Mouse (Mus musculus): ENCODE measurements around the gene Pnmt.

Pnmt gene

DNA sequence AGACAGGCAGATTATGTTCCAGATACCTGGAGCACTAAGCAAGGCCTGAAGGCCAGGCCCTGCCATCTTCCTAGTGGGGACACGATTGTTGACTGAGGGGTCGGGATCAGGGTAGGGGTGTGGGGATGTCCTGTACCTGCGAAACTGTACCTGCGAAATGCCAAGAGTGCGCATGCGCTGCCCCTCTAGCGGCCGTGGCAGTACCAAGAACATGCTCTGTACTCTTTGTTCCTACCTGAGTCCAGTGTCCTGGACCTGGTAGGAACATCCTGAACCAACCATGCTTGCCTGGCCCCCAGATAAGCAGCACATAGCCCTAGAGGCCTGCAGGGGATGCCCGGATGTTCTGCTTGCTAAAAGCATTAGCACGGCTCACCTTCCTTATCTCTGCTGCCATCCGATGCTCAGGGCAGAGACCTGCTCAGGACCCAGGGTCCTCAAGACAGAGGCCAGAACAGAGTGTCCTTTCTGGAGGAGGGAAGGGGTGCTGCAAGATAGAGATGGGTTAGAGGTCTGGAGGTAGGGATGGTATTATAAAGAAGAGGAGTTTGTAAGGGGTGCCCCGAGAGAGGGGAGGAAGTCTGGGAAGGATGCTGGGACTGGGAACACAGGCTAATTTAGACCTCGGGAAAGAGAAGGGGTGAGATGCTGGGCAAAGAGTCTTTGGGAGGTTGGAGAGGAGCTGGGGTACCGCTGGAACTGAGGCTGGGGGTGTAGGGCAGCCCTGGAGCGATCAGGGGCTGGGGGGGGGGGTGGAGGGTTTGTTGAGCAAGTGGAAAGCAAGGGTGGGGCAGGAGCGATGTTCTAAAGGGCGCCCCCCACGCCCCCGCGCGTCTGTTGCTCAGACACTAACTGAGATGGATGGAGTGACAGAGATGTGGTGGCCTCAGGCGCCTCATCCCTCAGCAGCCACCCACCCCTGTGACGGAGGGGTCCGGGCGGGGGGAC, at the start of gene Pnmt:
TSS of gene Pnmt (plus strand) at position 813 of the 948 bp plus-strand sequence.
- 63% methylated on average over 23 of the region's 25 CpGs for WGBS

DNA sequence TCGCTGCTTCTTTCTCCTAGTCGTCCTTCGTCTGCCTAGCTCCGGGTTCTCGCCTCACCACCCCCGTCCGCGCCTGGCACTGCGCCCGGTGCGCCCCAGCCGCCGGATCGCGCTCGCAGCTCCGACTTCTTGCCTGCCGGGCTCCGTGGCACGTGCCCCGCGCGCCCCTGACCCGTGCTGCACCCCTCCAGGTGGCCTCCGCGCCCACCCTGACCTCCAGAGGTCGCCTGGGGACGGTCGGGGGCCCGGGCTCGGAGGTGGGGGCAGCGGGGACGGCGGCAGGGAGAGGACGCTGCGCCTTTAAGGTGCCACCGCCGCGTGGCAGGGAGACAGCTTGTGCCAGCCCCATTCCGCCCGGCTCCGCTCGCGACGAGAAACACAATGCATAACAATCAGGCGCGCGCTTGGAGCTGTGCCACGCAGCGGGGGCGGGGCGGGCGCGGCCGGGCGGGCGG, 47.7 kb upstream of the Pnmt start:
- under 1% methylated on average over 48 of the region's 57 CpGs for WGBS

DNA sequence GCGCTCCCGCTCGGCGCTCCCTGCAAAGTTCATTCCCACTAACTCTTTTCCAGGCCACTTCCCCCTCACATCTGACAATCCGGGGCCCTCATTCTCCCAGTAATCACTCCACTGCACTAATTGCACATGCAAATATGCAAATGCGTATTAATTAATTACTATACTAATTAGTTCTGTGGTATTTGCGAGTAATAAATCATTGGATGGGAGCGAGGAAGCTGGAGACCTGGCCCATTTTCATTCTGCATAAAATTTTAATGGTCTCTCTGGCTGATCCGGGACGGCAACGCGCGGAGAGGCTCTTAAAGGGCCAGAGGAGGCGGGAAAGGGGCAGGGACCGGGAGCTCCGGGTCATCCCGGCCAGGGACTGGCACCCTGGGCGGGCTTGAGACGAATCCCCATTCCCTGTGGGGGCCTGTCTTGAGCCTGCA, 47.2 kb upstream of the Pnmt start:
- WGBS: 2% methylated on average over 19 of the region's 19 CpGs

DNA sequence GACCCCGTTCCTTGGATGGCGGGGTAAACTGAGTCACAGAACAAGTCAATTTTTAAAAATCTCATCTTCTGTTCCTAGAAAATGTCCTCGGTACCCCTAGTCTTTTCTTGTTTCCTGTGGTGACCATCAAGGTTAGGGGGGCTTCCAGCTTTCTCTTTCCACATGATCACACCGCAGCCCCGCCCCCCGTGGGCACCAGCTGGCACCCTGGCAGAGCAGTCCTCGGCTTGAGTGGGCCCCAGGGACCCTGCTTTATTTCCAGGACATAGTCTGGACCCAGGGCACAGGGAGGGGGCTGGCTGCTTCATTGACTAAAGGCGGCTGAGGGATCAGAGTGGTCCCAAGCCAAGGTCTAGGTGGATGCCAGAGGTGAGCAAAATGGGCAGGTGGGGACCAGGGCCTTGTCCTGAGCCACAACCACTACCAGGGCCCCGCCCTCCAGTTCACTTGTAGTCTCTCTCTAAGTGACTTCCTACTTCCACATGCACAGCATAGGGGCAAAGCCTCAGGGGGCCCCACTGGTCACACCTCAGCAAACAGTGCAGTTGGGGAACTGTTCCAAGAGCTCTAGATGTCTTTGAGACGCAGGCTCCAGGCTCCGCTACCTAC, 46.5 kb upstream of the Pnmt start:
- WGBS: 33% methylated on average over 11 of the region's 11 CpGs

DNA sequence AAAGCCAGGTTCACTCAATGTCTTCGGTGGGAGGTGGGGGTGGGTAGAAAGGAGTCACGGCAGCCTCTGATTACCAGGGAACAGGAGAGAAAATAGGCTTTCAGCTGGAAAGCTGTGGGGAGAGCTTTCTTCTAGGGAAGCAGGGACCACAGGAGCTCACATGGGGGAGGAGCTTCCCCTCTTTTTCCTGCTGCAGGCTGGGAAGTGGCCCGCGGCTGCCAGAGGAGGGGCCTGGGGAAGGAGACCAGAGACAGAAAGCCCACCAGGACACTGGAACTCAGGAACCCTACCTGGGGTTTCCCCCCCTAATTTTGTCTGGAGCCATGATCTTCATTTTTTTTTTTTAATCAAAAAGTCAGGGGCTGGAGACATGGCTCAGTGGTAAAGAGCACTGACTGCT, 45.7 kb upstream of the Pnmt start:
- 24% methylated on average over 4 of the region's 4 CpGs for WGBS

DNA sequence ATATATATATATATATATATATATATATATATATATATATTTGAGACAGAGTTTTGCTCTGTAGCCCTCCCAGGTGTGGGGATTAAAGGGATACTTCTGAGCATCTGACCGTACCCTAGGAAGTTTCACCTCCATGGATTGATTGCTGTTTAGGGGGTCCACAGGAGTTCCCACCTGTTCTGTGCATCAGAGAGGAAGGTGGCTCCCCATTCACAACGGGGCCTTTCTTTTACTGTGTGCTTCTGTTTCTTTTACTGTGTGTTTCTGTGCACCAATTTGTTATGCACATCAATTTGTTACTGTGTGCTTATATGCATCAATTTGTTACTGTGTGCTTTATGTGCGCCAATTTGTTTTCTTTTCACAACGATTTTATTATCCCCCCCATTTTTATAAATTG, 45.1 kb upstream of the Pnmt start:
- WGBS: 62% methylated on average over 4 of the region's 4 CpGs

GRCm38 (mm10) chr11:98342000-98342945, 44.0 kb upstream of the Pnmt start:
- 1% methylated on average over 29 of the region's 29 CpGs for WGBS

DNA sequence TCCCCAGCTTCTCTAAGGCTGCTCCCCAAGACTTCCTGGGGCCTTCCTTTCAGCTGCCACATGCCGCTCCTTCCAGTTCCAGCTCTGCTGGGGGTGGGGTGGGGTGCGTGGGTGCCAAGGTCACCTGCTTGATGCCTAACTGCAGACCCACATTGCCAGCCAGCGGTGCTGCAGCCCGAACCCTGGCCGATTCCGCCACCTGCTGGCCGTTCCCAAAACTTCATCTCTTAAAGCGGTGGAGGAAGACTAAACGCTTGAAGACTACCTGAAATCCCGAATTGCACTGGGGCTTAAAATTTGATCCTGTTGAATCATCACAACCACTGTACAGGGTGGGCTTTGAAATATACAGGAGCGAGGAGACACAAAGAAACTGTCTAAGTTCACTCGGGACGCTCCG, 41.0 kb upstream of the Pnmt start:
- 1% methylated on average over 14 of the region's 14 CpGs for WGBS

DNA sequence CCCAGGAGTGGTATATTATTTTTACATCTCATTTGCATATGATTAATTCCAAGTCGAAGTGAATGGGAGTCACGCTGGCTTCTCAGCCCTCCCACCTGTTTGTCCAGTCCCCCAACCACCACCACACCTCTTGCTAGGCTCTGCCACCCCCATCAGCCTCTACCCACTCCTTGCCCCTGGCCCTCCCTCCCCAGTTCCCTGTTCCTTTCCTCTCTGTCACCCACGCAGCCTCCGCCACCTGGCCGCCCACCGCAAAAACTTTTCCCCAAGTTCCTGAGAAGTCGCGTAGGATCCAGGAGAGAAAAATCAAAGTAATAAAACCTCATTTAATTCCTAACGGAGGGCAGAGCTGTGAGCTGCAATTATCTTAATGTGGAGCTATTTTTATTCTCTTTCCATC, 40.1 kb upstream of the Pnmt start:
- 14% methylated on average over 9 of the region's 9 CpGs for WGBS

GRCm38 (mm10) chr11:98347385-98348082, 38.7 kb upstream of the Pnmt start:
- WGBS: 15% methylated on average over 12 of the region's 12 CpGs

- WGBS: 1% methylated on average over 55 of the region's 55 CpGs
These were observed 37.9 kb upstream of the Pnmt start, which contains the start of gene Ppp1r1b for GRCm38 (mm10) chr11:98348083-98348961. Gene Ppp1r1b, plus strand, starts transcription at chr11:98348404.

DNA sequence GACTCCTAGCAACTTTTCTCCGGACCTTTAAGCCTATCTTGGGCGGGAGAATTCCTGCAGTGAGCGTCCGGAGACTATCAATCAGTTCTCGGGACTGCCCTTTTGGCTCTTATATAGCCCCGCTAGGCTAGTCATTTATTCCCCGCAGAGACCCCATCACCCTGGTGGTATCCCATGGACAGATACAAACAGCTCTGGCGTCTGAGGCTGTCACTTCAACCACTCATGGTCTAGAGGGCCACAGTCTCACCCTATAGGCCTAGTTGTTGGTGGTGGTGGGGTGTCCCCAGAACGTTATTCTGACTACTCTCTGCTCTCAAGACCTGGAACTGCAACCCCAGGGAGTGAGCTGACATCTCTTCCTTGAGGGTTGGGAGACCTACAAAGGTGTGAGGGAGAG, 36.9 kb upstream of the Pnmt start:
- 41% methylated on average over 9 of the region's 9 CpGs for WGBS

DNA sequence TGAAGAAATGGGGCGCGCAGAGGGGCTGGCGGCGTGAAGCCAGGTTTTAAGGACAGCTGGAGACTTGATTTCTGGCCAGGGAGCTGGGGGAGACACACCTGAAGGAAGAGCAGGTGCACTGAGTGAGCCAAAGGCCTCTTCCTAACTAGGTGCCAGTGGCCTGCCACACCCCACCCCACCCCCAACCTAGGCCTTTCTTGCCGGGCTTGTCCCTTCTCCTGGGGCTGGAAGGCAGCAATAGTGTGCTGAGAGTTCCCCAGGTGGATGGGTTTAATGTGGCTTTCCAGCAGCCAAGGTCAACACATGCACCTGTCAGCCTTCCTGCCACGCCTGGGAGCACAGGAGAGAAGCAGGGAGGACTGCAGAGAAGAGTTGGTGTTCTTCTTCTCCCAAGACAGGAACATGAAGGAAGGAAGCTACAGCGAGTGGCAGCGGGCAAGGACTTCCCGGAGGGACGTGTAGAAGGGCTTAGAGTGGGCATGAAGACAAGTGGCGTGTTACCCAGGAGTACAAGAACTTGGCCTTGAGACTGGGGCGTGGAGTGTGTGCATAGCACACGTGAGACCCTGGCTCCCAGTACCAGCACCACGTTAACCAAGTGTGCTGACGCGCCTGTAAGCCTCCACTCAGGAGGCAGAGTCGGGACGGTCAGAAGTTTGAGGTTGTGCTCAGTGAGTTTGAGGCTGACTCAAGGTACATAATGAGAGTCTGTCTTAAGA, 33.8 kb upstream of the Pnmt start:
- WGBS: 77% methylated on average over 18 of the region's 18 CpGs

DNA sequence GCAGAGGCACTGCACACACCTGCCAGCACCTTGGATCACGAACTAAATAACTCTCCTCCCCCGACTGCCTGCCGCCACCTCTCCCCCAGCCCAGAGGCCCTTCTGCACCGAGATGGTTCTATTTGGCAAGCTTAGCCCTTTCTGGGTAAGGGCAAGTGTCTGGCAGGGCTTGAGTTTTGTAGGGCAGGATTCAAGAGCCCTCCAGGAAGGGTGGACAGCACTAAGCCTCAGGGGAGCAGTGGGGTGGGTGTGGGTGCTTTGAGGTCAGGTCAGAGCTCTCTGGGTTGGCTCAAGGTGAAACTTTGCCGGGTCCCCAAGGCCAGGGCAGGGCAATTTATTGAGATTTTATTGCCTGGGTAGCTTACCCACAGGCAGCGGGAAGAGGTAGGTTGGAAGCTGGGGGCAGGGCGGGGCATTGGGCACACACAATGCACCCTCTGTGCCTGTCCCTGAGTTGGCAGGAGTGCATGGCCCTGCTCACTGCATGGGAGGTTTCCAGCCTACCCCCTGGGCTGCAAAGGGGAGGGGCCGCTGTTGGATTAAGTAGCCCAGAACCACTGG, 32.5 kb upstream of the Pnmt start:
- WGBS: 39% methylated on average over 8 of the region's 8 CpGs

GRCm38 (mm10) chr11:98354445-98354844, 31.8 kb upstream of the Pnmt start:
- WGBS: 56% methylated on average over 14 of the region's 14 CpGs

- 14% methylated on average over 6 of the region's 6 CpGs for WGBS
These were observed 30.4 kb upstream of the Pnmt start for GRCm38 (mm10) chr11:98355732-98356299.

DNA sequence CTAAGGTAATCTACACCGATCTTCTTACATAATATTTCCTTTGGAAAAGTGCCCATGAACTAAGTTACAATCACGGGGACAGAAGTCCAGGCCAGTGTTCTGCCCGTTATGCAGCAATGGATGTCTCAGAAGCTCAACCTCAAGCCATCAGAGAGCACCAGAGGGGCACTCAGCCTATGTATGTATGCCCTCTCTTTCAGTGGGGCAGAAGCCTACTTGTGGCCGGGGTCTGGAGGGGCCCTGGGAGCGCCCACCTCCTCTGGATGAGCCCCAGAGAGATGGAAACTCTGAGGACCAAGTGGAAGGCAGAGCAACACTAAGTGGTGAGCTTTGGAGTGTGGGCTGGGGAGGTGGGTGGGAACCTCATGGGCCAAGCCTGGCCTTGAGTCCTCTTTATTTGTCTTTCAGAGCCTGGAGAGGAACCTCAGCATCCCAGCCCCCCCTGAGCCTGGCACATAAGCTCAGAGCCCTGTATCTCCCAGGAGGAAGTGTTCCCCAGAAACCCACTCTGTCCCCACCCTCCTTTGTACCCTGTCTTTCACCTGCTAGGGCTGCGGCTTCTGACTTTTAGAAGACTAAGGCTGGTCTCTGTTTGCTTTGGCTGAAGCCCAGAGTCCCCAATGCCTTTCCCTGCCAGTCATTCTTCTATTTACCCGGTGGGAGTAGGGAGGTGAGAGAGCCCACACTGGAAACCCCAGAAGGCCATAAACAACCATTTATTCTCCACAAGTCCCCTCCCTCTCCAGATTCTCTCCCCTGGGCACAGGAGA, 29.4 kb upstream of the Pnmt start:
- 67% methylated on average over 7 of the region's 7 CpGs for WGBS

All from cerebral cortex, adult 2 months (tissue).